Mouse (Mus musculus) MEL (cell line): ENCODE measurements around the gene Eme1.

ENCODE experiments used
- CHD2 ChIP-seq: IDR thresholded peaks from 2 replicates; pipeline ENCODE4 v1.6.1; 2011; ENCODE audit warnings: low read length, improper control_type of control experiment
- CTCF ChIP-seq, 3 experiments: IDR thresholded peaks in 2 of 3; conservative IDR thresholded peaks in 1 of 3; 2 replicates each; pipeline ENCODE4 v1.5.1; 2011 to 2012; ENCODE audit warnings: low read length in 3 of 3, low read depth in 2 of 3, mild to moderate bottlenecking in 2 of 3, improper control_type of control experiment in 1 of 3, inconsistent platforms in 1 of 3, mixed read lengths in 1 of 3, moderate library complexity in 1 of 3; ENCODE audit not compliant: control insufficient read depth in 1 of 3, insufficient read depth in 1 of 3, poor library complexity in 1 of 3, severe bottlenecking in 1 of 3
- EP300 ChIP-seq, 2 experiments: IDR thresholded peaks; 2 replicates each; pipeline ENCODE4 v1.6.1; 2011; ENCODE audit warnings: improper control_type of control experiment in 2 of 2, low read length in 2 of 2, low read depth in 1 of 2, mild to moderate bottlenecking in 1 of 2
- GATA1 ChIP-seq: IDR thresholded peaks from 2 replicates; pipeline ENCODE4 v1.6.1; 2011; ENCODE audit warnings: low read depth, low read length, improper control_type of control experiment
- MAFK ChIP-seq: IDR thresholded peaks from 2 replicates; pipeline ENCODE4 v1.6.1; 2011; ENCODE audit warnings: low read depth, mild to moderate bottlenecking, low read length, improper control_type of control experiment, borderline replicate concordance
- POLR2A ChIP-seq, 2 experiments: IDR thresholded peaks; 2 replicates each; pipeline ENCODE4 v1.6.1; 2011 to 2012; ENCODE audit warnings: low read length in 2 of 2, mild to moderate bottlenecking in 2 of 2, control low read depth in 1 of 2, improper control_type of control experiment in 1 of 2, low read depth in 1 of 2, moderate library complexity in 1 of 2; ENCODE audit not compliant: control insufficient read depth in 1 of 2, insufficient read depth in 1 of 2, poor library complexity in 1 of 2
- POLR2AphosphoS5 ChIP-seq: IDR thresholded peaks from 2 replicates; pipeline ENCODE4 v1.6.1; 2012; ENCODE audit warnings: low read depth, borderline replicate concordance, mild to moderate bottlenecking, inconsistent platforms, low read length, moderate library complexity, mixed read lengths
- RAD21 ChIP-seq: IDR thresholded peaks from 2 replicates; pipeline ENCODE4 v1.6.1; 2011; ENCODE audit warnings: mild to moderate bottlenecking, low read depth, low read length, improper control_type of control experiment
- TAL1 ChIP-seq: IDR thresholded peaks from 2 replicates; pipeline ENCODE4 v1.6.1; 2012; ENCODE audit warnings: mild to moderate bottlenecking, inconsistent platforms, low read length, moderate library complexity, mixed read lengths
- TBP ChIP-seq: IDR thresholded peaks from 2 replicates; pipeline ENCODE4 v1.8.0; 2011; ENCODE audit warnings: low read depth, low read length, improper control_type of control experiment
- ZC3H11A ChIP-seq: IDR thresholded peaks from 2 replicates; pipeline ENCODE4 v1.6.1; 2012; ENCODE audit warnings: low read depth, mild to moderate bottlenecking, inconsistent platforms, low read length, improper control_type of control experiment
- ZKSCAN1 ChIP-seq: IDR thresholded peaks from 2 replicates; pipeline ENCODE4 v1.6.1; 2012; ENCODE audit warnings: low read depth, mild to moderate bottlenecking, inconsistent platforms, low read length, improper control_type of control experiment, moderate library complexity

DNA sequence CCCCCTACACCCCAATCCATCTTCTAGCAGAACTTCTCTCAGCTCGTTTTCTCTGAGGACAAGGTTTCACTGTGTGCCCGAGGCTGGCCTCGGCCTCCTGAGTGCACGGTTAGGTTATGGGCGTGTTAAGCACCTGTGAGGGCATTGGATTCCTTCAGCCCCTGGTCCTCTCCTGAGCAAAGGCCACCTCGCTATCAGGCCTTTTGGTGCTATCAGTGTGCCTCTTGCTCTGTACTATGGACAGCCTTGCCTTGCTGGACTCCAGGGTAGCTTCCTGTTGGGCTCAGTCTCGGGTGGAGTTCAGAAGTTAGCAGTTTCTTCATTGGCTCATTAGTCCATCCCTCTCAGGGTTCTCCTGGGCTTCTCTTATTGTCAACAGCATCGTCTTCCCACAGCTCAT is 20.8 kb downstream of the Eme1 start:
- TF ChIP-seq GATA1 (no peak), ZC3H11A (no peak), CHD2 (no peak), CTCF (IDR thresholded peaks at IDR 0.05 in 2 of 3, conservative IDR thresholded peaks at IDR 0.05 in 1 of 3; ENCODE audit: control insufficient read depth in 1 of 3, insufficient read depth in 1 of 3, low read depth in 2 of 3, low read length in 3 of 3, poor library complexity in 1 of 3, severe bottlenecking in 1 of 3) (no peak), RAD21 (no peak), POLR2AphosphoS5 (no peak), TAL1 (no peak), TBP (no peak), EP300 (IDR thresholded peaks at IDR 0.05; ENCODE audit: low read depth in 1 of 2, low read length in 2 of 2) (no peak), POLR2A (IDR thresholded peaks at IDR 0.05; ENCODE audit: control insufficient read depth in 1 of 2, insufficient read depth in 1 of 2, low read depth in 1 of 2, low read length in 2 of 2, poor library complexity in 1 of 2) (no peak), ZKSCAN1 (no peak), MAFK (no peak)
